Mouse (Mus musculus) lung, adult 2 months (tissue): ENCODE data around the gene Prdm11.

Experiments used
- CTCF ChIP-seq: fragments of 200-500 bp; IDR thresholded peaks from 2 replicates; pipeline ENCODE4 v1.5.1; 2011; ENCODE audit warnings: mild to moderate bottlenecking, low read length, control low read depth; ENCODE audit not compliant: insufficient read depth
- POLR2A ChIP-seq: fragments of 200-500 bp; IDR thresholded peaks from 2 replicates; pipeline ENCODE4 v1.6.1; 2011; ENCODE audit warnings: low read depth, mild to moderate bottlenecking, control low read depth, low read length, borderline replicate concordance; ENCODE audit errors: extremely low read depth

DNA sequence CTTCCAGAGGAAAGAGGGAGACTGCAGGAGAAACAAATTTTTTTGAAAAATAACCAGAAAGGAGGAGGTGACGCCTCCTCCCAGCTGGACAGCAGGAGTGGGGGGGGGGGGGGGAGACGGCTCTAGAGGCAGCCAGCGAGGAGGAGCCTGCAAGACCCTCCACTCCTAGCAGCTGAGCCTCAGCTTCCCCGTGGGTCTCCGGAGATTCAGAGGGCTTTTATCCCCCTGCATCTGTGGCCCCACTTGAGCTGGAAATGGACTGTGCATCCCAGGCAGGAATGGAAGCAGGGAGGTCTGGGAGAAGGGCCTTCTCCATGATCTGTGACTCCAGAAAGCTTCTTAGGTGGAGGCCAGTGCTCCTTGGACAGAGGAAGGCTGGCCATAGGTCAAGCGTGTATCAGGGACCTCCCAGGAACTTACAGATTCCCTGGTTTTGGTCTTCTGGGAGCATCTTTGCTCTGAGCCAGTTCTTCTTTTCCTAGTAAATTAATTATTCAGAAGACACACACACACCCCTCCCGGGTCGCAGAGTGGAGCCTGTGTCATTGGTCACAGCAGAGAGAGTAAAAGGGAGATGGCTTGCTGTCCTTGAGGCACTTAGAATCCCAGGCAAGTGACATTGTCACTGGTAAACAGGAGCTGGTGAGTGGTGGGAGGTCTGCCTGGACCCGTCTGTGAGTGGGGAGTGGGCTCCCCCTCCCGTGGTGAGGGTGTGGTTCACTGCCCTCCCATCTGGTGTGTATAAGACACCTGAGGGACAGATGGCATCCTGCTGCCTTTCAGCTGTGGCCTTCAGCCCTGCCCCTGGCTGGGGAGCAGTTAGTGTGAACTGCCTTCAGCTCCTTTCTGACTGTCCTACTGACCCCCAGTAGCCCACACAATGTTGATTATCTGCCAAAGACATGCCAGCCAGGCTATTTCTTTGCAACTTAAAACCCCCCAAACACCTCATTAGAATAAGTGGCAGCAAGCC lies 130.0 kb downstream of the Prdm11 start:
- TF ChIP-seq CTCF (no peak), POLR2A (no peak)
